Mouse (Mus musculus) 3134 (cell line): Measurements from ENCODE around the gene Gm37240.

Experiments used
- DNase-seq: peaks from one replicate; pipeline ENCODE4 v3.0.0-alpha.2; 2011; ENCODE audit warnings: low spot score; ENCODE audit not compliant: insufficient read length; ENCODE audit errors: extremely low read depth

Gm37240 gene

DNA sequence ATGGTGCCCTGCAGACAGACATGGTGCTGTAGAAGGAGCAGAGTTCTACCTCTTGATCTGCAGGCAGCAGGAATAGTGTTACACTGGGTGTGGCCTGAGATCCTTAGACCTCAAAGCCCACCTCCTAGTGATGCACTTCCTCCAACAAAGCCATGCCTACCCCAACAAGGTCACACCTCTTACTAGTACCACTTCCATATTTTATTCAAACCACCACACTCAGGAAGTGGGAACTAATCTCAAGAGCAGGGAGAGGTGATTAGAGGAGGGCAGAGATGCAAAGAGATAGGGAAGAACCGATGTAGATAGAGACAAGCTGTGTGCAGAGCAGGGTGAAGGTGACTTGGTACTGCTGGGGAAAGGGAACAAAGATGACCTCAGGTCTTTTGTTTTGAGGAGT lies 773.8 kb downstream of the Gm37240 start:
- DNase-seq = no peak

DNA sequence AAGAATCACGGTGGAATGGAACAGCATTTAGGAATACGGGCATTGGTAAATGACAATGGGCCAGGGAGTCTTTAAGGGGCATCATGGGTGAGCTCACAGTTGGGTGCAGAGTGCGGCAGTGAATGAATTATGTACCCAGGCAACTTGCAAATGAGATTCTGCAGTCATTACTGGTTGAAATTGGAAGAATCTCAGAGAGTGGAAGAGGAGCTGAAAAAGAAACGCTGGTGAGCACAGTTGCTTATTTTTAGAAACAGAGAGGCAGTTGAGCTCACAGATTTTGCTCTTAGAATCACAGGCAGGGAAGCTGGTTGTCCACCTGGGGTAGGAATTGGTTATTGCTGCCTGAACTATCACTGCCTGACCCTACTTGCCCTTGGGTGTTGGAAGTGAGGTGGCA lies 776.6 kb downstream of the Gm37240 start:
- no peak for DNase-seq

DNA sequence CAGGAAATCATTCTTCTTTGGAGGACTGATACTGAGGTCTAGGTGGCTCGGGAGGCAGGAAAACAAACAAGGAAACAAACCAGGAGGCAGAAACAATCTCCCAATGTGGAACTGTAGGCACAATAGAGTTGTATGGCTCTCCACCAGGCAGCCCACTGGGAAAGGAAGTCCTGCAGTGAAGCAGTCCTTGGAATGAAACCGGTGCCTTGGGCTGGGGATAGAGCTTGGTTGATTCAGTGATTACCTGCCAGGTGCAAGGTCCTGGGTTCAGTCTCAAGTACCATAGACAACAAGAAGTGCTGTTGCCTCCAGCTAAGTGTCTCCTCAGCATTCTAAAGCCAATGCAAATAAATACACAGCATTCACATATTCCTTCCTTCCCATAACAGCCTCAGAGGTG lies 778.1 kb downstream of the Gm37240 start:
- DNase-seq = no peak

DNA sequence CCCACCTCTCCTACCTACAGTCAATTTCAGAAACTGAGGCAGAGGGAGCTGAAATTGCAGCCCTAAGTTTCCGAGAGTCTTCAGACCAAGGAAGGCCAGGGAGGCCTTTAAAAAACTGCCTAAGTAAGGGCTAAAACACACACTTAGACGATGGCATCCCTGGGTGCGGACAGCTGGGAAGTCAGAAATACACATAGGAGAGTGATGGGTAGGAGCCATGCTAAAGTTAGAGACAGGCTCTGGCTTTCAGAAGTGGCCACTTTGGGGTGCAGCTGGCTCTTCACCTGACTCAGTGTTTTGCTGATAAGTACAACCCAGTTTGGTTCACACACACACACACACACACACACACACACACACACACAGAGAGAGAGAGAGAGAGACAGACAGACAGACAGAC lies 778.9 kb downstream of the Gm37240 start:
- no peak for DNase-seq

DNA sequence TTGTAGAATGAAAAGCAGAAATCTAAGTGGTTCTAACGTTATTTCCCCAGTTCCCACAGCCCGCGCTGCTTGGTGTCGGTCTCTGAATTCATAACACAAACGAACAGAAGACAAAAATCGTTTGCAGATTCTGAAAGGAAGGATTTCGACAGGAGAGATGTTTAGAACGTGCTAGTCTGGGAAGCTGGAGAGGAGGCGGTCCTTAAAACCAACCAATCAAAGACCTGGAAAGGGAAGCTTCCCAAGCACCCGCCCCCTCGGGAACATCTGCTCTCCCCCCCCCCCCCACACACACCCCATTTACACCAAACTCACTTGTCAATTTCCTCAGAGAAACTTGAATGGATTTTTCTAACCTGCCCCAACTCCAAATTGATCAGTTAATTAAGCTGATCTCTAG lies 780.4 kb downstream of the Gm37240 start:
- DNase-seq = no peak

DNA sequence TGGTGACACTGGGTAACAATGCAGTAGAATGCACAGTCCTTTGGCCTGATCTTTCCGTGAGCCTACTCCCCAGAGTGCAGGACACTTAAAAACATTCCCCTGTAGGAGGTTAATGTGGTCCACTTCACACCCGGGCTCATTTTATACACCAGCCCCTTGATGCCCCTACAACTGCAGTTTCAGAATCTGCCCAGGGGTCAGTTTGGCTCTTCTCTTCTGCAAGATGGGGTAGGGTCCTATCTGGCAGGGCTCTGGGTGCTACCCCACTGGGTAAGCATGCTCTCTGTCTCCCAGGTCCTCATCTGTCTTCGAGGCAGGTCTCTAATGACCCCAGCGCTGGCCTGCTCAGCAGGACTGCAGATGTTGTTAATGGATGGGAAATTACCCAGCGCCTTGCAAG lies 783.0 kb downstream of the Gm37240 start:
- DNase-seq = no peak

DNA sequence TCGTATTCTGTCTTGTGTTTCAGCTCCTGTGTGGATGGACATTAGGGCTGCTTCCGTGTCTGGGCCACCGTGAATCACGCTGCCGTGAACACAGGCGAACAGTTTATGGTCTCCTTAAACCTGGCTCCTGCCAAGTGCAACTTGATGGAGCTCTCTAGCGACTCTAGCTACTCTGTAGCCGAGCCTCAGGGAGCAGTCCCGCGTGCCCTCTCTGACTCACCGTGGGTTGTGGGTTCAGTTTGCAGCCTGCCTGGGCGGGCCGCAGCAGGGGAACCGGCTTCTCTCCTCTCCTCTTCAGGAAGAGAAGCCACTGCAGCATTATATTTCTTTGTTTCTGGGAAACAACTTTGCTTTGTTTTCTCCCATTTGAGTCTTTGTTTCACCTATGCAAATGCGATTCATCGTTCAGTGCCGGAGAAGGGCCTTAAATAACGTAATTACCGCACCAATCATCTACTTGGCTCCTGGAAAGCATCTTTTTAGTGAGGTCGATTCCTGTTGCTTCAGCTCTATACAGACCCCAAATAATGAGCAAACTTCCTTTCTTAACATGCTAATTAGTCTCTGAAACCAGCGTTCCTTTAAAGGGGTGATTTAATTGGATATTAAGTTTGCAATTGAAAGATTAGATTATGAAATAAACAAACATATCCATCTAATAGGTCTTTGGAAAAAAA lies 806.3 kb downstream of the Gm37240 start:
- DNase-seq = peak; percentile 15

DNA sequence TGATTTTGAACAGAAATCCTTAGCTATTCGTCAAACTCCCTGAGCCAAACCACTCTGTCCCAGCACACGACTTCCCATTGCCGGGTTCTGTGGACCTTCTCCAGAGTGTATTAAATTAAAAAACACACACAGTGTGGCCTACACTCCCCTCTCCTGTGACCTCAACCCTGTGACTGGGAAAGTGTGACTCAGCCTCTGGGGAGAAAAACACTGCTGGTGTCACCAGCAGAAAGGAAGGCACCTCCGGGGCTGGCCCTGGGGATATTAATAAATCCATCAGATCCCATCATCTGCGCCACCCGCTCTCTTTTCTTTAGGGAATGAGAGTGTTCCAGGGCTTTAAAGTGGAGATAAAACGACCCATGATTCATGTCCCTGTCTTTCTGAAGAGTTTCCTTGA lies 823.2 kb downstream of the Gm37240 start:
- no peak for DNase-seq

DNA sequence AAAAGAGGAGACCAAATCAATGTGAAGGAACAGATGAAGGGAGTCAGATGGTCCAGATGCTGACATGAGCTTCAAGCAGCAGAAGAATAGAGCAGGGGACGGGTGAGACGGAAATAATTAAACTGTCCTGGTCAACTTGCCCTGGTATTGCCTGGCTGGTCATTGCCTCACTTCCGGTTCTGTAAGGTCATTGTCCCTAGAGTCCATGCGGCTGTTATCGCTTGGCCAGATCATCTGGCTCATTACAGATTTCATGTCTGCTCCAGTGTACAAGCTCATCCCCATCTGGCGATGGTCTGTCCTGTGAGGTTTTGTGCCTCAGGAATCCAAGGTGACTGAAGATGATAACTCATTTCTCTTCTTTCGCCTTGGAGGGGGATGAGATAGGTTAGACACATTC lies 827.2 kb downstream of the Gm37240 start:
- DNase-seq = no peak

DNA sequence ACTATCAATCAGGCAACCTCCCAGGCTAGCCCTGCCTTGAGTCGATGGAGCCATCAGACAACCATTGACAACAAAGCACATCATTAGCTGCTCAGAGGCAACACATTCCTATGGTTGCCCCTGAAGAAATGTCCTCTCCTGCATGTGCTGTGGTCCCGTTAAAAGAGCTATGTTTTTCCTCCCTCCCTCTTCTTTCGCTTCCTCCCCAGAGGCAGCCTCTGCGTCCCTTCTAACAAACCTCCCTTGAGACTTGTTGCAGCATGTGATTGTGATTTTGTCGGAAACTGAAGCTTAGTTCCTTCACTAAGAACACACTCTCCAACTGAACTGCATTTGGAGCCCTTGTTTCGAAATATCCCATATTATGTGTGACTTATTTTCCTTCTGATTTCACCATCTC lies 830.1 kb downstream of the Gm37240 start:
- DNase-seq = no peak

DNA sequence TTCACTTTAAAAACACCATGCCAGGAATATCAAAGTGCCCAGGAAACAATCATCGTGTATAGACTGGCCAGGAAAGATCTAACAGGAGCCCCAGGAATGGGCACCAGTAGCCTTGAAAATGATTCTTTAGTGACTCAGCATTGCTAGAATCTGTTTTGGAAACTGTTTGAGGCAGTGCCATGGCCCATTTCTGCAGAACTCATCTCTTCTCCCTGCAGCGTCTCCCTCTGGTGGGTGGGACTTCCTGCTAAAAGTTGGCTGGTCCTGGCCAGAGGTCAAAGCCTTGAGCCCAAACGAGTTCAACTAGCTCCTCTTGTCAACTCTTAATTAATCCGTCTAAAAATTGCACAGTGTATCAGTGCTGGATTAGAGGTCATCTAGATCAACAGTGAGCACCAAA lies 833.8 kb downstream of the Gm37240 start:
- DNase-seq = no peak

DNA sequence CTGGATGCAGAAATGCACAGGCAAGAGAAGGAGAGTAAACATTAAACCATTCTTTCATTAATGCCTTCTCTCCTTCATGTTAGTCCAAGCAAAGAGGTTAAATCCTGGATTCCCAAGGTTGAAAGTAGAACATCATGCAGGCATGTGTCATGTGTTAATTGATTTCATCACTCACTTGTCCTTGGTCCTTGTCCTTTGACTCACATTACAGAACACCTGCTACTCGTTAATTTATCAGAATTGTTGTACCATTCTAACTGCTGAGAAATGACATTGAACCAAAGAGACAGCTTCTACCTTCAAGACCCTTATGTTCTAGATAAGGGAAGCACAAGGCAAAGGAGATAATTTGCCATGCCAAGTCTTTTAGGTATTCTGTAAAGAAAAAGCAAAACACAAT lies 835.1 kb downstream of the Gm37240 start:
- no peak for DNase-seq

DNA sequence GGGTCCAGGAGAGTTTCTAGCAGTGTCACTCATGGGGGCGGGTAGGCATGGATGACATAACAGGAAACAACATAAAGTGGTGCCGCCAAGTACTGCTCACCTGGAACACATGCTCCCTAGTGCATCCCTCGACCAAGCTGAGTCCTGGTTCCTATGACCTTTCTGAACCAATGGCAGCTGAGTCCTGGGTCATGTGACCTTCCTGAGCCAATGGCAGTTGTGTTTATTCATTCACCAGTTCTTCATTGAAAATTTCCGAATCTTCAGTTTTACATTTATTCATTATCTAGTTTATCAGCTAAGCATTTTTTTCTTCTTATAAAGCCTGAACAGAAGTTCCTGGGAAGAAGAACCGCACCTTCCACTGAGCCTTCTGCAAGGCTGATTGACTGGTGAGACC lies 838.7 kb downstream of the Gm37240 start:
- no peak for DNase-seq

DNA sequence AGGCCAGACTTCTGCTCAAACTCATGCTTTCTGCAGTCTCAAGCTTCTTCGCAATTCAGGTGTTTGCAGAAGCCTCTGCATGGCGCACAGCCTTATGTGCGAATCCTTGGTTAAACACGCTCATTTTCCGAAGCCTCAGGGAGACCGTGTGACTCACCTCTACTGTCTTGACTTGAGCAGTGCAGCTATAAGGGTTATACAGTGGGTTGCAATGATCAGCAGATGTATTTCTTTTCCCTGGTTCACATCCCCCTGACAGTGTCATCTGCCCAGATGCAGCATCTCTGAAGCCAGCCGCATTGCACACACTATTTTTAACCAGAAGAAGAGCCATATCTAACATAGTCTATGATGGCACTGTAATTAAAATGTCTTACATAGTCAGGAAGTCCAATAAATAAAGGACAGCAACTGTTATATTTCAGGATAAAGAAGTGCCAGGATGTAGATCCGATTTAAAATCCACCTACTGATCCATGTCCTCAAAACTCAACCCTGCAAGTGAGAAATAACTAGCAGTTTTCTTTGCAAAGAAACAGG lies 843.6 kb downstream of the Gm37240 start:
- no peak for DNase-seq

DNA sequence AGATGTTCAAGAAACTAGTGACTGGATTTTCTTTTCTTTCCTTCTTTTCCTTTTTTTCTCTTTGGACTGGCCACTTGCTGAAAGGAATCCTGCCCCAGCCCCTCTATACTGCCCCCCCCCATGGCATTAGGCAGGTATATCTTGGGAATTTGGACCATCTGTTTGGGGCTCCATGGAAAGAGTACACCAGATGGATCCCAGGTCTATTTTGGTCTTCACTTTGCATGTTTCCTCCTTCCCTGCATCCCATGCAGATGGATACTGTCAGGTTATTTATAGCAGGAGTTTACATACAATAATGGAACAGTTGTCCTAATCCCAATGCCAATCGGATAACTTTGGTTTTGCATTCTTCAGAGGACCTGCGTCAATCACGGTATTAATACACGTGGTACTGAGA lies 845.2 kb downstream of the Gm37240 start:
- DNase-seq = no peak

DNA sequence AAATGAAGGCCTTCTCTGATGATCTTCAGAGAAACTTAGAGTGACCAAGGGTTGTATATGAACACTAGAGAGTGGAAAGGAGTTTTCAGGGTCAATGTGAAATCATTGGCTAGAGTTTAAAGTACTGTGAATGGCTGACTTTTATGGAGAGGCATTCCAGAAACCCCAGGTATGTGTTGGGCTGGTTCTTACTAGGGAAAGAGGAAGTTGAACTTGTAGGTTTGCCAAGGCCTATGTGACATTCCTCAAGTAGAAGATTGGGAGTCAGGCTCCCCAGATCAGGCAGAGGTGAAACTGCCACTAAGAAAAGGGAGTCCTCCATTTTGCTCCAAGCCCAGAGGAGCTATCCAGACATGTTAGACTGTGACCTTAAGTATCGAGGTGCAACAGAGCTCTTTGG lies 858.2 kb downstream of the Gm37240 start:
- DNase-seq = no peak

DNA sequence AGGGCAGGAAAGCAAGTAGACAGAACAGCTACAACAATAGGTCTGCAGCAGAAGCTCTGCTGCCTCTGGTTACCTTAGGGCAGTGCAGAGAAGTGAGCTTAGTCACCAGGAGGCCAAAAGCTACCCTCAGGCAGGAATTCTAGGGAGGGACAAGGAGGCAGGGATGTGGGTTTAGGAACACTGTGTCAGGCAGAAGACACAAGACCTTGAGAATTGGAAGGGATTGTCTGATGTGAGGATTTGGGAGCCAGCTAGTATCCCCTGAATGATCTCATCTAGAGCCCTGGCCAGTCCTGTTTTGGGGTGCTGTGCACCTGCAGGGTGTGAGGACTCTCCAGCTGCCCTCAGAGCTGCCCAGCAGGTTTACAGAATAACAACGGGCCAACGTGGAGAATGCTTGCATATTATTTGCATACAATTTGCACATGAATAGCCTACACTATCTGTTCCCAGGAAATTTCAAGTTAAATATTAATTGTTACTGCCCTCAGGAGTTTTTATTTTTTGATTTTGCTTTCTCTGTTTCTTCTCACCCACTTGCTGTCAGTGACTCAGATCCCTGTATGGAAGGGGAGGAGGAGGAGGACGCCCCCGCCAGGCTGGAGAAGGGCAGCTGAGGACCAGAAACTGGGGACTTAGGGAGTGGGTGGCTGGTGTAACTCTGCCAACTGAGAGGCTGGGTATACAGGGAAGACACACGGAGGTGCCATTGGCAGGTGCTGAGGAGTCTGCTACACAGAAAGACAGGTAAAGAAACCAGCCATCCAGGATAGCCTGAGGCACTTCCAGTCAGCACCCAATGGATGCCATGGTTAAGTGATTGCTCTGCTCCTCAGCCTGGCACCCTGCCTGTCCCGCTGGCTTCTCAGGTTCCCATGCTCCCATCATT lies 862.3 kb downstream of the Gm37240 start:
- DNase-seq = no peak

DNA sequence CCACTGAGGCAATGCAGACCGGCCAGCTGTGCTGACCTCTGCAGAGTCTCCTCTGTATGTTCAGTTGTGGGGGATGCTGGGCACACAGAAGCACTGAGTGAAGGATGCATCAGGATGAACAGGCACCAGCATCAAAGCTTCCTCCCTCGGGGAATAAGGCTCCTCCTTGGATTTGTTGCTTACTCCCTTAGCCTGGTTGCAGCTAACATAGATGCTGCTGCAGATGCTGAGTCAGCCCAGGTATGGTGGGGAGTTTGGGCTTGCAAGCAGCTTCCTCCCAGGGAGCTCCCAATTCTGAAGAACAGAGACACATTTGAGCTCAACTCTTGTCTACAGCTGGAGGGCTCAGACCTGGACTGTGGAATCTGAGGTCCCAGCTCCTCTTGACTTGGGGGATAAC lies 863.1 kb downstream of the Gm37240 start:
- DNase-seq = no peak

DNA sequence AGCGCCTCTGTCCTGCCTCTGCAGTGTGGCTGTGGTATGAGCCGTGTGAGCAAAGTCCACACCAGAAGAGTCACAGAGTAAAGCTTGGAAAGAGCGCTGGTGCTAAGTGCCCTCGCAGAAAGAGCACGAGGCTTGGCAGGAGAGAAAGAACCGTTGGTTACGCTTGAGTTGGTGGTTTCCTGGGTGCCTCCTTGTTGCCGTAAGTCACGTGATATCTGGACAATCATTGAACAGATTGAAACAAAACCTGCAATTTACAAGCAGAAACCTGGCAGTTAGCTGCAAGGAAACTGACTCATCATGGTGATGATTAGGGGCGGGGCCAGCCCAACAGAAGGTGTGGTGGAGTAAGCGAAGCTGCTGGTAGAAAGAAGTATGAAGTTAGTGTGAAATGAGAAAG lies 864.5 kb downstream of the Gm37240 start:
- DNase-seq = peak; percentile 28

DNA sequence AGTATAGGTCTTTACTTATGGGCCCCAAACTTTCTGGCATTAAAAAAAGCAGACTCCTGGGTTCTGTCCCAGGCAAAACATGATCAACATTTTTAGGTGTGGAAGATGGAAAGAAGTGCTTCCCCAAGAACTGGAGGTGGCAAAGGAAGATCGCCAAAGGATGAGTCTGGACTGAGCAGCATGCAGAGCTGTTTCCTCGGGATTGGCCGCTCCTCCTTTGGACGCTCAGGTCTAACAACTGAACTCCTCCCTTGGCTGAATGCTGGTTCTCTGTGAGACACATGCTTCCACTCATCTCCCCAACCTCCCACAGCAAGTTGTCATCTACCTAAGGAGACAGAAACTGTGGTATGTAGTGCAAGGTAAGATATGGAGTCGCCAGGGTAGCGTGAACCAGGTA lies 865.5 kb downstream of the Gm37240 start:
- no peak for DNase-seq

DNA sequence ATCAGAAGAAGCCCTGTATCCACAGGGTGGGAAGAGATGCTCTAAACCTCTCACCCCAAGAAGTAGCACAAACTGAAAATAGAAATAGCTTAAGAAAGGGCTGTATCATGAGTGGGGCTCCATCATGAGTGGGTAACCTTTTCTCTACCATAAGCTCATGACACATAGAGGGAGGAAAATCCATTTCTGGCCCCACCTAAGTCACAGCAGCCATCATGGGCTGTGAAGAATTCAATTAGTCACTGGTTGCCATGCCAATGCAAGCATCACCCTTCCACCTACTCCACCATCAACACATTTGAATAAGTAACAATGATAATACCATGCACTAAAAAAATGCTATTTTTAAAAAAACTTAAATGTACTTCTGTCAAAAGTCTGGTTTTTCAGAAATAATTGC lies 867.2 kb downstream of the Gm37240 start:
- DNase-seq = no peak

DNA sequence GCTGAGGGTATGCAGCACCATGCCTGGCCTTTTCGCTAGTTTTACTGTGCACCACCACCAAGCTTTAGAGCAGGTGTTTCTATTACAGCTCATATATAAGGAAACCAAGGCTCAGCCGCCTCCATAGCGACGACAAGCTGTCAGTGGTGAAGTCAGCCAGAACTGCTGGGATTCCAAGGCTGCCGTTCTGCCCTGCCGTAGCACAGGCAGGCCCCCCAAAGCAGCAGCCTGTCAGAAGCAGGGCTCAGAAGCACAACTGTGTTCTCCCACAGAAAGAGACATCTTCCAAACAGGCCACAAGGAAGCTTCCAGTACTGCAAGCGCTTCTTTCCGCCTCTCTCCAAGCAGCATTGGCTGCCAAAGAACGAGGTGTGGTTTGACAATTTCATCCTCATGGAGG lies 871.7 kb downstream of the Gm37240 start:
- DNase-seq = no peak
